Mouse (Mus musculus): ENCODE results near the gene Ttll3.
A peak's percentile ranks its signal among the peaks of the same experiment; 100 is the strongest.

Ttll3 gene

DNA sequence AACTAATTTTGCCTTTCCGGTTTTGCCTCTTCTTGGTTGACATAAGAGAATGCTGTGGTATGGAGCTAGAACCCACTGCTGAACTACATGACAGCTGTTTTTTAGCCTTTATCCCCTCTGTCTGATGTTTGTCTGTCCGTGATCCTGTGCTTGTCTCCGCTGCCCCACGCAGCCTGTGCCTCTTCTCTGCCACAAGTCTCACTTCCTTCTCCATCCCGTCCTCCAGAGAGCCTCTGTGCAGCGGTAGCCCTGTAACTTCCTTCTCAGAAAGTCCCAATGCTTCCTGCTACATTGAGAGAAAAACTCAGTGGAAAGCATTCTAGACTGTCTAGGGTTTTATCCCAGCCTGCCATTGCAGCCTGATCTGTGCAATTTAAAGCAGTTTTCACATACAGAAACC, 9.8 kb upstream of the Ttll3 start:
- DNase-seq, result no peak

DNA sequence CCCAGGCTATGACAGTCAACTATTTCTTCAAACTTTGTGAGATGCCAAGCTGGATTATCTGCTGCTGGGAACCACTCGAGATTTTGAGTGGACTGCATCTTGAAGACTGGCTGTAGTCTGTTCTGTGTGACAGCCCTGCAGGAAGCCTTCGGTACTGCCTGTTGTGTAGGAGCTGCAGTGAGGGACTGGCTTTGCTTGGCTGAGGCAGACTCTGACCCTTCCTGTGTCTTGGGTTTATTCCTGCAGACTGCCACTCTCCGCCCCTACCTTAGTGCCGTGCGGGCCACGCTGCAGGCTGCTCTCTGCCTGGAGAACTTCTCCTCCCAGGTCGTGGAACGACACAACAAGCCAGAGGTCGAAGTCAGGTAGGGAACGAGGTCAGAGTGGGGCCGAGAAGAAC, 8.6 kb upstream of the Ttll3 start:
- DNase-seq, result peak; percentile 35 to 70

DNA sequence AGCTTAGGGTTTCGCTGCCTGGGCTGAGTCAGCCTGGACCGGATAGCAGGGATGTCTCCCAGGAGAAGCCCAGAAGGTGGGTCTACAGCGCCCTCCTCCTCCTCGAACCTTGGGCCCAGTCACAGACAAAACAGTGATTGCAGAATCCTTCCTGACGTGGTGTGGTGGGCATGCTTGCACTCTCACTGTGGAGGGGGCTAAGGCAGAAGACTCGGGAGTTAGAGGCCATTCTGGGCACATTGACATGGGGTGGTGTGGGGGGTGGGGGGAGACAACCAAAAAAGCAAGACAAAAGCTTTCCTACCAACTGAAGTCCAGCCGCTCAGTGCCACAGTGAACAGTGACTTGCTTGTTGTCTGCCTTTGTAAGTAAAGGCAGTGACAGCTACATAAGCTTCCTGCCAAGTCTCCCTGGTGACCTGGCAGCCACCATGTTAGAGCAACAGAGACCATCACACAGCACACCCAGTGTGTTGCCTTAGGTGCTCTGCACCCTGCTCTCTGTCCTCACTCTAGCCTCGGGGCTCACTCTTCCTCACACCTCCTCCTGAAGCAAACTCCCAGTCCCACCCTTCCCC, 4.6 kb upstream of the Ttll3 start:
- DNase-seq, result no peak

DNA sequence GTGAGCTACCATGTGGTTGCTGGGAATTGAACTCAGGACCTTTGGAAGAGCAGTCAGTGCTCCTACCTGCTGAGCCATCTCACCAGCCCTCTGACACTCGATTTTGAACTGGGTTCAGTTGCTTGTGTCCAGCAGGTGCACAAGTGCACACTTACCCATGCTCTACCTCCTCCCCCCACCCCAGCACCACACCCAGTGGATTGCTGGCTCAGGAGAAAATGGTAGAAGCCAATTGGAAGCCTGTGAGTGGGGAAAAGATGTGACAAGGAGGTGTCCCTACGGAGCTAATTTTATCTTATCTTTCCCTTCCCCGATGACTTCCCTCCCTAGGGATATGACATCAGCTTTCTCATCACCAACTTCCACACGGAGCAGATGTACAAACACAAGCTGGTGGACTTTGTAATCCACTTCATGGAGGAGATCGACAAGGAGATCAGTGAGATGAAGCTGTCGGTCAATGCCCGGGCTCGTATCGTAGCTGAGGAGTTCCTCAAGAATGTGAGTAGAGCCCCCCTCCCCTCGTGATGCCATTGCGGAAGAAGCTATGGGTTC, 3.8 kb upstream of the Ttll3 start:
- DNase-seq, result no peak

GRCm38 (mm10) chr6:113386025-113386424, 3.0 kb upstream of the Ttll3 start:
- no peak for DNase-seq

GRCm38 (mm10) chr6:113390715-113391114, 1.7 kb downstream of the Ttll3 start:
- DNase-seq, result peak; percentile 19 to 53

- no peak for DNase-seq
Measured at GRCm38 (mm10) chr6:113392015-113392386, 2.9 kb downstream of the Ttll3 start.

DNA sequence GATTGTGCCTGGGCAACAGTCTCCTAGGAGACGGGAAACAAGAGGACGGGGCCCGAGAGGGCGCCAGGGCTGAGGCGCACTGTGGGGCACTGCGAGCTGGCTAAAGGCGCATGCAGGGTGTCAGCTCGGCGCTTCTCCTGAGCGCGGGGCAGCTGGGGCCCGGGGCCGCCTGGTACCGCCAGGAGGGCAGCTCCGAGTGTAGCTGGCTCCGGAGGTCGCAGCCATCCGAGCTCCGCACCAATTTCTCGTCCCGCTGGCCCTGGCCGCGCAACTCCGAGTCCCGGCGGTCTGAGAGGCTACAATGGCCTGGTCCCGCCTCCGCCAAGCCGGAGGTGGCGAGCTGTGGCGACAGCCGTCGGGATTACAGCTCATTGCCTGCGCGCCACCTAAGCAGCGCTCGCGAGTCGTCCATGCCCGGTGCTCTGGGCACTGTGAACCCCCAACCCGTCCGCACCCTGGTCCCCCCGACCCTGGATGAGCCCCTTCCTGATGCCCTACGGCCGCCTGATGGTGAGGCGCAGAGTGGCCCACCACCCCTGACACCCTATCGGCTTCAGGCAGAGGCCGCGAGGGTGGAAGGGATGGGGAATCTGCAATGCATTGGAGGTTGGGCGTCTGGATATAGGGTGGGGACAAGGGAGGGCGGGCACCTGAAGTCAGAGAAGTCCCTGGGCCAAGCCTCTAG, 3.5 kb downstream of the Ttll3 start:
- peak; percentile 39 to 63 for DNase-seq

GRCm38 (mm10) chr6:113393951-113394350, 4.9 kb downstream of the Ttll3 start:
- no peak for DNase-seq

GRCm38 (mm10) chr6:113394811-113395210, 5.8 kb downstream of the Ttll3 start:
- DNase-seq, result no peak

- no peak for DNase-seq
Measured at GRCm38 (mm10) chr6:113395501-113395900, 6.4 kb downstream of the Ttll3 start.

GRCm38 (mm10) chr6:113396270-113397030, 7.4 kb downstream of the Ttll3 start:
- no peak for DNase-seq

- no peak for DNase-seq
Measured at GRCm38 (mm10) chr6:113402094-113402493, 13.0 kb downstream of the Ttll3 start.

DNA sequence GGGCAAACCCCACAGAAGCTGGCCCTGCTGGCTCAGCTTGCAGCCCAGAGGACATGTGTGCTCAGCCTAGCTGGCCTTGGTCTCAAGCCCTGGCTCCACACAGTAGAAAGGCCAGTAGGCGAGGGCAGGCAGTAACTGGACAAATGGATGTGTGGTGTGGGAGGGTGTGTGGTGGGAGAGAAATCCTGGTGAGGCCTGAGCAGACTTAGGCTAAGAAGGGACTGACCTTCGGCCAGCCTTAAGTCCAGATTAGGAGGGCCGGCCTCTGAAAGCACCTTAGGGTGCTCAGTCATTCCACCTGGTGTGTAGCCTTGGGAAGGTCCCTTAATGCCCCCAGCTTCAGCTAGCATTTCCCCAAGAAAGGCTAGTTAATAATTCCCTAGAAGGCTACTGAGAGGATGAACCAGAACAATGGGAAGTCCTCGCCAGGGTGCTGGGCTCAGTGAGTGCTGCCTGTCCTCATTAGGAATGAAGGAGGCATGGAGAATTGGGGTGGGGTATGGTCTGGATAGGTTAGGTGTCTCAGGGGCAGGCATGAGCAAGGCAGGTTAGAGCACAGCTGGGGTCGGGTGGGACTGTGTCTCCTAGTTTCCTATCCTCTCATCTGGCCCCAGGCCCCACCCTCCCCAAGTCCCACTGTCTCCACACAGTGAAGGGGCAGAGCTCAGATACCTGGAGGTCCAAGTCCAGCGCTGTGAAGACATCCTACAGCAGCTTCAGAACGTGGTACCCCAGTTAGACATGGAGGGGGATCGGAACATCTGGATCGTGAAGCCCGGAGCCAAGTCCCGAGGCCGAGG, 15.8 kb downstream of the Ttll3 start:
- DNase-seq, result peak; percentile 27 to 70

GRCm38 (mm10) chr6:113405483-113405882, 16.4 kb downstream of the Ttll3 start:
- DNase-seq, result no peak

DNA sequence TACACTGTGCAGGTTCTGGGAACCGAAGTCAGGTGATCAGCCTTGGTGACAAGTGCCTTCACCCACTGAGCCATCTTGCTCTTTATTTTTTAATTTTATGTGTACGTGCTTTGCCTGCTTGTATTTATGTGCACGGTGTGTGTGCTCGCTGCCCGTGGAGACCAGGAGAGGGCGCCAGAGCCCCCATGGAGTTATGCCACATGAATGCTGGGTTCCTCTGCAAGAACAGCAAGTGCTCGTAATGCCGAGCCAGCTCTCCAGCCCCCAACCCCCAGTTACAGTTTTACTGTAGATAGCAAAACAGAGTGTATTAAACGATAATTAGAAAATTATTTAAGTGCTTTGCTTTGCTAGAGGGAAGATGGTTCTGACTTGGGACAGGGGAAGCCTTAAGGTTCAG, 17.6 kb downstream of the Ttll3 start:
- DNase-seq, result no peak

- DNase-seq, result no peak
Measured at GRCm38 (mm10) chr6:113410001-113410400, 20.9 kb downstream of the Ttll3 start.

DNA sequence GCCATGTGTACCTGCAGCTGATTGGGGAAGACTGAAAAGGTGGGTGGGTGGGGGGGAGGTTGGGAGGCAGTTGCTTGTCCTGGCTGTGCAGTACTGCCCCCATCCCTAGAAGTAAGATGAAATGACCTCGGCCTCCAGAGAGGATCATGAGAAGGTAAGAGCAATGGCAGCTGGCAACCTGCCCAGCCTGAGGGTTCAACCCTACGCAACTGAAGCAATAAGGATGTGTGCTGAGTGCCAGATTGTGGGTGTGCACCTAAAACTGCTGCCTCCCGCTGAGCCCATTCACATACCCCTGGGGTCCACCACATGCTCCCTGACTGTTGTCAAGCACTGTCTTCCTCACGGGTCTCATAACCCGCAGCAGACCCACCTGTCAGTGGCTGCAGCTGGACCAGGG, 27.4 kb downstream of the Ttll3 start:
- DNase-seq, result no peak

DNA sequence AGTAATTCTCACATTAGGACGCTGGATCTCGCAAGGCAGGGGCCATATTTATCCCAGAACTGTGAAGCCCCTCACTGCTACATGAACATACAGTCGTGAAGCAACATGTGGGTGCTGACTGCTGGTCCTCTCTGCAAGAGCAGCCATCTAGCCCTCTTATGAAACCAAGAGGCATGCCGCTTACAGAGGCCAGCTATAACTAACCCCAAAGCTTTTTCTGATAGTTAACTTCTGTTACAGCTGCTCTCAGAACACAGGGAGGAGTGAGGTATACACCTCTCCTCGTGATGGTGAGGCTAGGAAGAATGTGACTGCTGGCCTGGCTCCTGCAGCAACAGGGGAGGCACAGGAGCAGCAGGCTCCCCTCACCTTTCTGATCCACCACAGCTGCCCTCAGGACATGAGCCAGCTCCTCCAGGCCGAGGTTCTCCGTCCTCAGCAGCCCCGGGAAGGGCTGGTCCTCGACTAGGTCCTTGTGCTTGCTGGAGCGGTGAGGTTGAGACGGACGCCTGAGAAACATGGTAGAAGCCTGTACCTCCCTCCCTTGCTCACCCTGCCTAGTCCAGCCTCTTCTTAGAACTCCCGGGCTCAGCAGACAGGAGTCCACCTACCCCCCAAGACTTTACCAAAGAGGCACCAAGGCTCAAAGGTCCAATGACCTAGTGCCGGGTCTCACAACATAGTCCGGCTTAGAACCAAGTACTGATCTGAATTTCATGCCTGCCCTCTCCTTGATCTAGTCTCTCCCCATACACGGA, 29.6 kb downstream of the Ttll3 start:
- peak; percentile 40 to 72 for DNase-seq

GRCm38 (mm10) chr6:113419199-113419587, 30.1 kb downstream of the Ttll3 start, which contains the start of gene Rpusd3:
TSS of gene Rpusd3 (minus strand) at chr6:113419340.
- peak; percentile 99 to 100 for DNase-seq

DNA sequence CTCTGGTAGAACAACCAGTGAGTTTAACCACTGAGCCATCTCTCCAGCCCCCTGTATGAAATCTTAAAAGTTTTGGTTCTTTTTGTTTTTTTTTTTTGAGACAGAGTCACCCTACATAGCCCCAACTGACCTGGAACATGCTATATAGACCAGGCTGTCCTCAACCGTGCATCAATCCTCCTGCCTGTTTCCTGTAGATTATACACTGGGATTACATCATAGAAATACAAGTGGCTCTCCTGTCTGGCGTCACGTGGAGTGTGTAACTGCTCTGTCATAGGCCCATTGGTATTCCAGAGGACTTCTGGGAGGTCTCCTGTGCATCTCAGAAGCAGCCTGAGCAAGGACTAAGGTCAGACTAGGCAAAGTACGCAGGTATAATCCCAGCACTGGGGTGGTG, 33.9 kb downstream of the Ttll3 start:
- DNase-seq, result no peak

GRCm38 (mm10) chr6:113424187-113424586, 35.1 kb downstream of the Ttll3 start:
- DNase-seq, result peak in 1 of 2 experiments; percentile 36

Data from kidney, postnatal 25 days (tissue).